Mouse (Mus musculus) retina, embryonic 14.5 days (tissue): Measurements from ENCODE around the gene Tnfrsf25.
A peak's percentile ranks its signal among the peaks of the same experiment; 100 is the strongest.

Source experiments
- DNase-seq: peaks from one replicate; pipeline ENCODE4 v3.0.0-alpha.2; 2015; ENCODE audit warnings: low spot score

Tnfrsf25 gene

GRCm38 (mm10) chr4:152092751-152093293, 22.9 kb upstream of the Tnfrsf25 start:
- DNase-seq, result no peak

- no peak for DNase-seq
Observed at GRCm38 (mm10) chr4:152094233-152094632, 21.5 kb upstream of the Tnfrsf25 start.

- DNase-seq, result peak; percentile 83
Observed at GRCm38 (mm10) chr4:152095937-152096910, 19.5 kb upstream of the Tnfrsf25 start.

- DNase-seq, result no peak
Observed at GRCm38 (mm10) chr4:152096927-152097326, 18.8 kb upstream of the Tnfrsf25 start.

- no peak for DNase-seq
Observed at GRCm38 (mm10) chr4:152097911-152098799, 17.6 kb upstream of the Tnfrsf25 start.

- DNase-seq, result no peak
Observed at GRCm38 (mm10) chr4:152100541-152100940, 15.2 kb upstream of the Tnfrsf25 start.

GRCm38 (mm10) chr4:152101081-152101653, 14.6 kb upstream of the Tnfrsf25 start:
- no peak for DNase-seq

- no peak for DNase-seq
Observed at GRCm38 (mm10) chr4:152101921-152102320, 13.8 kb upstream of the Tnfrsf25 start.

GRCm38 (mm10) chr4:152103025-152103424, 12.7 kb upstream of the Tnfrsf25 start:
- peak; percentile 89 for DNase-seq

- DNase-seq, result no peak
Observed at GRCm38 (mm10) chr4:152106746-152107145, 9.0 kb upstream of the Tnfrsf25 start.

GRCm38 (mm10) chr4:152107493-152107892, 8.2 kb upstream of the Tnfrsf25 start:
- DNase-seq, result peak; percentile 51

GRCm38 (mm10) chr4:152107971-152108509, 7.7 kb upstream of the Tnfrsf25 start:
- peak; percentile 95 for DNase-seq

GRCm38 (mm10) chr4:152108673-152109072, 7.1 kb upstream of the Tnfrsf25 start:
- no peak for DNase-seq

- DNase-seq, result no peak
Observed at GRCm38 (mm10) chr4:152109509-152109908, 6.2 kb upstream of the Tnfrsf25 start.

- no peak for DNase-seq
Observed at GRCm38 (mm10) chr4:152110689-152111088, 5.0 kb upstream of the Tnfrsf25 start.

- no peak for DNase-seq
Observed at GRCm38 (mm10) chr4:152112329-152112728, 3.4 kb upstream of the Tnfrsf25 start.

- no peak for DNase-seq
Observed at GRCm38 (mm10) chr4:152114080-152114479, 1.7 kb upstream of the Tnfrsf25 start.

- no peak for DNase-seq
Observed at GRCm38 (mm10) chr4:152117538-152117937, 1.8 kb downstream of the Tnfrsf25 start.

- DNase-seq, result peak; percentile 87
Observed at GRCm38 (mm10) chr4:152119396-152120292, 3.9 kb downstream of the Tnfrsf25 start.
